In the genomic region with DNA sequence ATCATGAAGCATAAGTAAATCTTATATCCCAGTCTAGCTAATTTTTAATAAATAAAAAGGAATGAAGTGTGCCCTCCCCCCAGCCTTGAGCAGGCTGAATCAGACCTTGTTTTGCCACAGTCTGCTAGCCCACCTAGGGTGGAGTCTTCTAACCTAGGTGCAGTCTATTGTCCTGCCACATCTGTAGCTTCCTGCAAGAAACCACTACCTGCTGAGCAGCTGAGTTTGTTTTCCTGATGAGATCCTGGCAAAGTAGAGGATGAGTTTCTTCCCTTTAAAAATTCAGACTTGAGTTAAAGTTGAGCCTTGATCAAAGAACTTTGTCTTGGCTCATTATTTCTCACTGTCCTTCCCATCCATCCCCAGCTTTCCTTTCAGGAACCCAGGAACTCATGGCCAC, we compare ENCODE assay signal across 27 mouse cellular contexts.
"Had no signal": no experiment of that assay in that cellular context is flagged by ENCODE, and none has a peak within 500 bp of the region (broad histone marks: within the 10 kb centered on the region; RNA-seq: fewer than 3 reads in every experiment).

No protein-coding gene starts in this region.

- H3K27me3 ChIP-seq: heart, embryonic 12.5 days; hindbrain, embryonic 13.5 days; hindbrain, embryonic 15.5 days; limb, embryonic 12.5 days; liver, embryonic 13.5 days; liver, embryonic 15.5 days had no signal

- H3K4me2 ChIP-seq: heart, embryonic 12.5 days; hindbrain, embryonic 13.5 days; hindbrain, embryonic 15.5 days; limb, embryonic 12.5 days; liver, embryonic 11.5 days; liver, embryonic 13.5 days; liver, embryonic 15.5 days had no signal

- H3K4me3 ChIP-seq: gastrocnemius, adult 2 months; heart, embryonic 10.5 days; heart, embryonic 12.5 days; hindbrain, embryonic 13.5 days; hindbrain, embryonic 15.5 days; layer of hippocampus, adult 2 months; left cerebral cortex, adult 2 months; limb, embryonic 10.5 days; limb, embryonic 12.5 days; liver, embryonic 13.5 days; liver, embryonic 15.5 days had no signal

- H3K36me3 ChIP-seq: heart, embryonic 10.5 days; heart, embryonic 12.5 days; hindbrain, embryonic 13.5 days; hindbrain, embryonic 15.5 days; limb, embryonic 10.5 days; limb, embryonic 12.5 days; liver, embryonic 13.5 days; liver, embryonic 15.5 days had no signal

- DNase-seq: gastrocnemius, adult 2 months; gastrocnemius, postnatal 10 days; gastrocnemius, postnatal 25 days; heart, adult 18-20 months; heart, postnatal 10 days; heart, postnatal 4 days; kidney, adult 11 months; kidney, adult 2 months; kidney, adult 9 months; kidney, postnatal 10 days; kidney, postnatal 25 days; kidney, postnatal 4 days; liver; liver, embryonic 13.5 days; liver, postnatal 0 days had no signal

- H3K27ac ChIP-seq: gastrocnemius, adult 2 months; heart, embryonic 10.5 days; hindbrain, embryonic 13.5 days; hindbrain, embryonic 15.5 days; hindbrain, postnatal 0 days; layer of hippocampus, adult 2 months; left cerebral cortex, adult 2 months; limb, embryonic 10.5 days; limb, embryonic 12.5 days; liver, embryonic 13.5 days; liver, embryonic 15.5 days had no signal

- ATAC-seq: hindbrain, postnatal 0 days; intestine, embryonic 16.5 days; liver, postnatal 0 days had no signal

- H3K9ac ChIP-seq: heart, embryonic 12.5 days; hindbrain, embryonic 13.5 days; hindbrain, embryonic 15.5 days; limb, embryonic 12.5 days; liver, embryonic 13.5 days; liver, embryonic 15.5 days; liver, postnatal 0 days had no signal

- H3K9me3 ChIP-seq: heart, embryonic 10.5 days; heart, embryonic 12.5 days; hindbrain, embryonic 13.5 days; hindbrain, embryonic 15.5 days; limb, embryonic 10.5 days; limb, embryonic 12.5 days; liver, embryonic 13.5 days; liver, embryonic 15.5 days had no signal

- H3K4me1 ChIP-seq: heart, embryonic 10.5 days; heart, embryonic 12.5 days; hindbrain, embryonic 13.5 days; hindbrain, embryonic 15.5 days; limb, embryonic 10.5 days; limb, embryonic 12.5 days; liver, embryonic 13.5 days; liver, embryonic 15.5 days had no signal
